Mouse (Mus musculus) kidney, adult 2 months (tissue): Measurements from ENCODE around the gene Tsnax.

Experiments used
- CTCF ChIP-seq: fragments of 200-500 bp; conservative IDR thresholded peaks from 2 replicates; pipeline ENCODE4 v1.5.1; 2011; ENCODE audit warnings: low read depth, mild to moderate bottlenecking, control low read depth, low read length, moderate library complexity, mixed read lengths; ENCODE audit not compliant: insufficient read depth, insufficient read length
- POLR2A ChIP-seq: fragments of 200-500 bp; IDR thresholded peaks from one replicate; pipeline ENCODE4 v1.6.1; 2011; ENCODE audit warnings: low read depth, low read length, control low read depth

DNA sequence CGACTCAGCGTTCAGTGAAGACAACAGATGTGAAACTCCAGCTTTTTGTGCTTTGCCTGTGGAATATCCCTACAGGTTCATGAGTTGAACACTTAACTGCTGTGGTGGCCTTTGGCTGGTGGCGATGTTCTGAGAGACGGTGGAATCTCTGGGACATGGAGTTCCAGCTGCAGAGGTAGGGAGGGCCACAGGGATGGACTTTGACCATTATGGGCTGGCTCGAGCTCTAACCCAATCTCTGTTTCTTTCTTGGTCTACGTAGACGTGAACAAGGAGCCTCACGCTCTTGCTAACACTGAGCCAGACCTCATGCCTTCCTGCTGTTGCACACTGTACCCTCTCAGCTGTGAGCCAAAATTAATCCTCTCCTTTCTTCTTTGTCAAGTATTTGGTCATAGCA, 47.8 kb upstream of the Tsnax start:
- TF ChIP-seq CTCF (no peak), POLR2A (no peak)
